Mouse (Mus musculus): ENCODE measurements around the gene Dnajc13. TPM values are rescaled to one million over a fixed set of nuclear protein-coding genes. Genes with fewer than 3 reads are reported as not detected.
A peak's percentile ranks its signal among the peaks of the same experiment; 100 is the strongest.

Dnajc13 gene
- total and polyA plus RNA-seq, 3 experiments = 24.1 to 59.0 (median 31.1) TPM

DNA sequence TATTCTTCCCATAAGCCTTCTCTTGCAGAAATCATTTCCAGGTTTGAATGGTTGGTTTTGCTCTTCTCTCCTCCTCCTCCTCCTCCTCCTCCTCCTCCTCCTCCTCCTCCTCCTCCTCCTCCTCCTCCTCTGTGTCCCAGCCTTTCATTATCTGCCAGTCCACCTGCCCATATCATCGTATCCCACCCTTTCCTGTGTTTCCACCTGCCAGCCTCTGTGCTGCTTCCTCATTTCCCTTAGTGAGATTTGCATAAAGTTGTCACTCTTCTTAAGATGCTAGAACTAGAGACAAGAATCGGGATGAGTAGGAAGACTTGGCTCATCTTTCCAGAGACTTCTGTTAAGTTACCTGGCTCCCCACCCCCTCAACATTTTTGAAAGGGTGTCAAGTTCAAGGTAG lies 1.8 kb upstream of the Dnajc13 start:
- peak; percentile 70 for DNase-seq (ENCODE audit: low read depth, low spot score)
- Histone ChIP-seq H3K79me2 (ENCODE audit: control insufficient read depth, insufficient read depth, low read length, poor library complexity) (peaks cover 24% of the 10 kb centered on the region), H3K9ac (ENCODE audit: control insufficient read depth, low read depth, low read length, poor library complexity, severe bottlenecking) (no peak overlapping the region), H3K9me3 (replicated peaks; ENCODE audit: insufficient read depth, low read length) (no peaks in the 10 kb centered on the region), H3K4me3 (ENCODE audit: control insufficient read depth in 1 of 2, insufficient read depth in 1 of 2, low read depth in 2 of 2, low read length in 2 of 2) (no peak overlapping the region), H3K4me1 (ENCODE audit: control insufficient read depth in 1 of 2, insufficient read depth in 2 of 2, low read length in 2 of 2) (peaks cover 8 to 27% of the 10 kb centered on the region in 2 experiments), H3K27ac (ENCODE audit: control insufficient read depth, low read depth, low read length) (no peak overlapping the region), H3K36me3 (ENCODE audit: control insufficient read depth in 1 of 2, insufficient read depth in 2 of 2, low read length in 2 of 2) (peaks cover 0 to 34% of the 10 kb centered on the region in 2 experiments; a peak in 2 of 4 replicates), H3K27me3 (ENCODE audit: control insufficient read depth in 1 of 2, insufficient read depth in 2 of 2, low read length in 2 of 2) (no peaks in the 10 kb centered on the region)
- TF ChIP-seq TCF12 (IDR thresholded peaks at IDR 0.05; ENCODE audit: low read depth, low read length) (peak; percentile 85), KAT2A (conservative IDR thresholded peaks at IDR 0.05; ENCODE audit: low read depth, low read length) (no peak), MXI1 (IDR thresholded peaks at IDR 0.05; ENCODE audit: low read depth, low read length) (no peak), TAL1 (IDR thresholded peaks at IDR 0.05; ENCODE audit: low read length) (peak; percentile 73), EP300 (IDR thresholded peaks at IDR 0.05; ENCODE audit: low read depth in 1 of 2, low read length in 2 of 2) (peak; percentile 80), CHD2 (IDR thresholded peaks at IDR 0.05; ENCODE audit: low read length) (no peak), MAFK (IDR thresholded peaks at IDR 0.05; ENCODE audit: borderline replicate concordance, low read depth, low read length) (no peak), GATA1 (IDR thresholded peaks at IDR 0.05; ENCODE audit: low read depth, low read length) (peak; percentile 49; the same call in 1 of the 2 replicates), RCOR1 (IDR thresholded peaks at IDR 0.05; ENCODE audit: low read depth, low read length) (peak; percentile 33; the same call in 1 of the 2 replicates)

DNA sequence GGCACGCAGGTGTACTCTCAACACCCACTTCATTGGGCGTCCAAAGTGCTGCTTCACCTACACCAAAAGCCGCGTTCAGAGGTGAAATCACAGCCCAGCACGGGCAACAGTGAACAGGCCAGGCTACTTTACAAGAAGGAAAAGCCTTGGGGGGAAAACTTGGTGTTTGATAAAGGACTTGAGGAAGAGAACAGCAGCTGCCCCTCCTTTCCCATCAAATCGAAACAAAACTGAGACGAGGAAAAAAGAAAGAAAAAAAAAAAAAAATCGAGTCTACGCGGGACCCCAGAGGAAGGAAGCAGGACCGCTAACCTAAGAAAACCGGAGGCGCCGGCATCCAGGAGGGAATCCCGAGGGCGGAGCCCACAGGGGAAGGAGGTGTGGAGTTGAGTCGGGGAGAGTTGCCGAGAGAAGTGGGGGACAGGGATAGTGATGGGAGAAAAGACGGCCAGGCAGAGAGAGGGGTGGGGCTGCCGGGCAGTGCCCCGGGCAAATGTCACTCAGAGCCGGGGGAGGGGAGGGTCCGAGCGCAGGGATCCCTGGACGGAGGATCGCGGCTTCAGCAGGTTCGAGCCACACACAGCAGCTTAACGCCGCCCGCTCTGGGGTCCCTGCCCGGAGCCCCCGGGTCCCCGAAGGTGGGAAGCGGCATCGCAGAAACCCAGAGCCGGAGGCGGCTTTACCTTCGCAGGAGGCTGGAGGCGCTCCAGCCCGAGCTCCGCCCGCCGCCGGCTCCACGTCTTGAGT lies 541 bp downstream of the Dnajc13 start:
- Histone ChIP-seq H3K4me1 (ENCODE audit: control insufficient read depth in 1 of 2, insufficient read depth in 2 of 2, low read length in 2 of 2) (peaks cover 15 to 30% of the 10 kb centered on the region in 2 experiments), H3K27ac (ENCODE audit: control insufficient read depth, low read depth, low read length) (peak overlapping the region; percentile 43), H3K4me3 (ENCODE audit: control insufficient read depth in 1 of 2, insufficient read depth in 1 of 2, low read depth in 2 of 2, low read length in 2 of 2) (peak overlapping the region; percentile 70 to 99), H3K9me3 (replicated peaks; ENCODE audit: insufficient read depth, low read length) (no peaks in the 10 kb centered on the region), H3K79me2 (ENCODE audit: control insufficient read depth, insufficient read depth, low read length, poor library complexity) (peaks cover 38% of the 10 kb centered on the region), H3K27me3 (ENCODE audit: control insufficient read depth in 1 of 2, insufficient read depth in 2 of 2, low read length in 2 of 2) (no peaks in the 10 kb centered on the region), H3K9ac (ENCODE audit: control insufficient read depth, low read depth, low read length, poor library complexity, severe bottlenecking) (peak overlapping the region; percentile 98), H3K36me3 (ENCODE audit: control insufficient read depth in 1 of 2, insufficient read depth in 2 of 2, low read length in 2 of 2) (peaks cover 0 to 37% of the 10 kb centered on the region in 2 experiments; a peak in 3 of 4 replicates)
- peak; percentile 46 for DNase-seq (ENCODE audit: low read depth, low spot score)
- TF ChIP-seq NRF1 (IDR thresholded peaks at IDR 0.05; ENCODE audit: insufficient read depth, low read depth, low read length, poor library complexity, severe bottlenecking) = no peak
- TF ChIP-seq GATA1 (IDR thresholded peaks at IDR 0.05; ENCODE audit: low read depth, low read length) = no peak
- no peak for TF ChIP-seq SMC3 (IDR thresholded peaks at IDR 0.05; ENCODE audit: low read depth, low read length)
- no peak for TF ChIP-seq POLR2A (IDR thresholded peaks at IDR 0.05; ENCODE audit: control insufficient read depth in 1 of 2, insufficient read depth in 1 of 2, low read depth in 1 of 2, low read length in 2 of 2, poor library complexity in 1 of 2)
- no peak for TF ChIP-seq KAT2A (conservative IDR thresholded peaks at IDR 0.05; ENCODE audit: low read depth, low read length)
- no peak for TF ChIP-seq TCF12 (IDR thresholded peaks at IDR 0.05; ENCODE audit: low read depth, low read length)
- TF ChIP-seq CTCF (IDR thresholded peaks at IDR 0.05 in 2 of 3, conservative IDR thresholded peaks at IDR 0.05 in 1 of 3; ENCODE audit: control insufficient read depth in 1 of 3, insufficient read depth in 1 of 3, low read depth in 2 of 3, low read length in 3 of 3, poor library complexity in 1 of 3, severe bottlenecking in 1 of 3) = no peak
